Mouse (Mus musculus) stomach, postnatal 0 days (tissue): ENCODE data around the gene Src. TPM values are rescaled to one million over a fixed set of nuclear protein-coding genes. Genes with fewer than 3 reads are reported as not detected.
A peak's percentile ranks its signal among the peaks of the same experiment; 100 is the strongest.

Experiments
- ATAC-seq: fragments of 200-750 bp; cut with Nextera tagmentation; 2 replicates; pipeline ENCODE4 v1.8.0; 2017; ENCODE audit not compliant: low FRiP score, low TSS enrichment
- DNase-seq: peaks from one replicate; pipeline ENCODE4 v3.0.0-alpha.2; 2016; ENCODE audit warnings: low spot score
- H3K27ac ChIP-seq: fragments of 300-500 bp; sonication (generic); replicated peaks from 2 replicates; pipeline ENCODE4 v1.5.1; 2014; ENCODE audit warnings: mild to moderate bottlenecking, control low read depth
- H3K27me3 ChIP-seq: fragments of 300-500 bp; sonication (generic); 2 replicates; pipeline ENCODE4 v1.6.1; 2014; ENCODE audit warnings: low read length; ENCODE audit not compliant: control insufficient read depth, insufficient read depth
- H3K36me3 ChIP-seq: fragments of 300-500 bp; sonication (generic); 2 replicates; pipeline ENCODE4 v1.6.1; 2014; ENCODE audit warnings: low read length, mixed read lengths; ENCODE audit not compliant: control insufficient read depth, insufficient read depth
- H3K4me1 ChIP-seq: fragments of 300-500 bp; sonication (generic); replicated peaks from 2 replicates; pipeline ENCODE4 v1.6.1; 2014; ENCODE audit warnings: antibody characterized with exemption; ENCODE audit not compliant: control insufficient read depth, insufficient read depth
- H3K4me2 ChIP-seq: fragments of 300-500 bp; sonication (generic); replicated peaks from 2 replicates; pipeline ENCODE4 v1.6.1; 2014; ENCODE audit warnings: low read depth, mild to moderate bottlenecking, control low read depth, moderate library complexity
- H3K4me3 ChIP-seq: fragments of 300-500 bp; sonication (generic); 2 replicates; pipeline ENCODE4 v1.5.1; 2014; ENCODE audit warnings: low read depth, low read length, control low read depth
- H3K9ac ChIP-seq: fragments of 300-500 bp; sonication (generic); 2 replicates; pipeline ENCODE4 v1.6.1; 2014; ENCODE audit warnings: mild to moderate bottlenecking, low read length, control low read depth, mixed read lengths
- H3K9me3 ChIP-seq: fragments of 300-500 bp; sonication (generic); 2 replicates; pipeline ENCODE4 v1.6.1; 2016; ENCODE audit warnings: low read length; ENCODE audit not compliant: control insufficient read depth
- CTCF ChIP-seq: IDR thresholded peaks from 2 replicates; pipeline ENCODE4 v1.5.1; 2016; ENCODE audit warnings: antibody characterized with exemption, low read depth, mild to moderate bottlenecking, moderate library complexity
- EP300 ChIP-seq: optimal IDR thresholded peaks from 2 replicates; pipeline ENCODE3; 2016; ENCODE audit warnings: antibody characterized with exemption
- WGBS: fragments of 180-500 bp; shearing (Covaris S2); extraction: QIAGEN DNeasy Blood & Tissue Kit; methylation state at CpG from one replicate; pipeline ENCODE4 v1.1.7; 2014; 5-methylcytosine and 5-hydroxymethylcytosine counted together
- polyA plus RNA-seq: library from polyadenylated mRNA; unstranded; fragments of >200 nt; fragmentation: Nextera tagmentation; extraction: Ambion mirVana; gene quantifications from 2 replicates; pipeline ENCODE4 v1.2.1, GENCODE M21; 2015

Src gene
- polyA plus RNA-seq, 1 experiment from 2014 or later, result 12.0 TPM

DNA sequence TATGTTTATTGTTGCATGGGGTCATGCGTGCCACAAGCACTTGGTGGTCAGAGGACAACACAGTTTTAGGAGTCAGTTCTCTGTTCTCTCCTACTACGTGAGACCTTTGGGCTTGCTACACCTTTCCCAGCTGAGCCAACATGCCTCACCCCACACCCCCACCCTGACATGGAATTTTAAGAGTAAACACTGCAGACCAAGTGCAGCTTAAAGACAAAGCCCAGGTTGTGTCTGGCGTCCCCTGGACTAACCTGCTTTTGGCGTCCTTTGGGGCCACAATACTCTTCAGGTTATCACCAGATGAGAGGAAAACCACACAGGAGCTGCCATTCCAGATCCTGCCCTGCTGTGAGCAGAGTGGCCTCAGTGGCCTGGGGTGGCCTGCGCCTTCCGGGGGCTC is 23.4 kb upstream of the Src start:
- WGBS, result 45% methylated on average over 6 of the region's 6 CpGs
- DNase-seq (peak; percentile 84), ATAC-seq (peak; percentile 80)
- H3K36me3 ChIP-seq, result no peaks in the 10 kb centered on the region; the same call in 1 of the 2 replicates
- H3K9ac ChIP-seq, result peak overlapping the region; percentile 27; the same call in 1 of the 2 replicates
- H3K4me3 ChIP-seq, result no peak overlapping the region
- H3K9me3 ChIP-seq, result no peaks in the 10 kb centered on the region
- peak overlapping the region; percentile 56 for H3K27ac ChIP-seq
- H3K4me1 ChIP-seq, result no peaks in the 10 kb centered on the region
- H3K27me3 ChIP-seq, result no peaks in the 10 kb centered on the region
- TF ChIP-seq EP300 (no peak), CTCF (no peak)
- no peak overlapping the region for H3K4me2 ChIP-seq

DNA sequence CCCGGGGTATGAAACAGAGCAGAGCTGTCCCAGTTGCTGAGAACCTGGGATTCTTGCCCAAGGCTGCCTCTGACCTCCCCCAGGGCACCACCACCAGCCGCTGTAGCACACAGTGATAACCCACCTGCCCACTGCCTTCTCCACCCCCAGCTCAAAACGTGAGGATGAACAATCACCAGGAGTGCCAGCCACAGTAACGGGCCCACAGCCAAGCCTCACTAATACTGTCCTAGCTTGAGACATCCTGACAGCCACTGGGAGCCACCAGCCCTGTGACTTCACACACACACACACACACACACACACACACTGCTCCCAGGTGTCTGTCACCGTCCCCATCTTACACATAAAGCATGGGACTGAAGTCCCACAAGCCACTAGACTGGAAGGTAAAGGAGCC is 22.9 kb upstream of the Src start:
- WGBS, result 41% methylated on average over 5 of the region's 5 CpGs
- ATAC-seq (no peak), DNase-seq (no peak)
- Histone ChIP-seq H3K4me2 (no peak overlapping the region), H3K9me3 (no peaks in the 10 kb centered on the region), H3K4me1 (no peaks in the 10 kb centered on the region), H3K9ac (peak overlapping the region; percentile 27; the same call in 1 of the 2 replicates), H3K27me3 (no peaks in the 10 kb centered on the region), H3K27ac (peak overlapping the region; percentile 56), H3K4me3 (no peak overlapping the region), H3K36me3 (no peaks in the 10 kb centered on the region; the same call in 1 of the 2 replicates)
- TF ChIP-seq EP300 (no peak), CTCF (no peak)

DNA sequence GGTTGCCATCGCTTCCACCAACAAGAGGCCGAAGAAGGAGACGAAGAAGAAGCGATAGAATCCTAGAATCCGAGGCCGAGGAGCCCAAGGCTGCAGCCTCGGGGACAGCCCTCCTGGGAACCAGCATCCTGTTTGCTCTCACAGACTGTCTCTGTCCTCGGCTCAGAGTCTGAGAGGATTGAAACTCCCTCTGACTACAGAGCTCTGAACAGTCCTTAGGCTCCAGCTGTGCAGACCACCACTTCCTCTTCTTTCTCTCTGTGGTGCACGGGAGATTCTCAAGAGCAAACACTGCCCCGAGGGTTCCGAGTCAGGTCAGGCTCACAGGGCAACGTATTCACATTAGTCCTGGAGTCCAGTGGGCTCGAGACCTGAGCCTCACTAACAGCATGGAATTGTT is 22.3 kb upstream of the Src start:
- Histone ChIP-seq H3K4me2 (no peak overlapping the region), H3K27ac (peak overlapping the region; percentile 56; the same call in 1 of the 2 replicates), H3K4me1 (no peaks in the 10 kb centered on the region), H3K4me3 (no peak overlapping the region), H3K27me3 (no peaks in the 10 kb centered on the region), H3K36me3 (no peaks in the 10 kb centered on the region; the same call in 1 of the 2 replicates), H3K9me3 (no peaks in the 10 kb centered on the region), H3K9ac (no peak overlapping the region)
- WGBS, result 59% methylated on average over 13 of the region's 13 CpGs
- DNase-seq (no peak), ATAC-seq (no peak)
- TF ChIP-seq CTCF, result no peak
- no peak for TF ChIP-seq EP300

DNA sequence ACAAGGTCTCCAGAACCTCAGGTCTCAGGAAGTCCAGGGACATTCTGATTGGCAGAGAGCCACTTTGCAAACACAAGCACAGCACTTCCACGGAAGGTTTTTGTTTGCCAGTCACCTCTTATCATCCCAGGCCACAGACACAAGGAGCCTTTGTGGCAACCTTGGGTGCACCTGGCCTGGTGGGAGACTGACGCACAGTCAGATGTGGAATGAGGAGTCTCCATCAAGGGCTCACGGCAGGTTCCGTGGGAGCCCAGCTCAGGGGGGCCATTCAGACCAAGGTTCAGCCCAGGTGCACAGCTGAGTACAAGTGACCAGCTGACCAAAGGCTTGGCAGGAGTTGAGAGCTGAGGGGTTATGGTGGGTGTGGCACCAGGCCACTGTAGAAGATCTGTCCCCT is 20.9 kb upstream of the Src start:
- TF ChIP-seq EP300 (no peak), CTCF (no peak)
- ATAC-seq (peak; percentile 66), DNase-seq (peak; percentile 65)

DNA sequence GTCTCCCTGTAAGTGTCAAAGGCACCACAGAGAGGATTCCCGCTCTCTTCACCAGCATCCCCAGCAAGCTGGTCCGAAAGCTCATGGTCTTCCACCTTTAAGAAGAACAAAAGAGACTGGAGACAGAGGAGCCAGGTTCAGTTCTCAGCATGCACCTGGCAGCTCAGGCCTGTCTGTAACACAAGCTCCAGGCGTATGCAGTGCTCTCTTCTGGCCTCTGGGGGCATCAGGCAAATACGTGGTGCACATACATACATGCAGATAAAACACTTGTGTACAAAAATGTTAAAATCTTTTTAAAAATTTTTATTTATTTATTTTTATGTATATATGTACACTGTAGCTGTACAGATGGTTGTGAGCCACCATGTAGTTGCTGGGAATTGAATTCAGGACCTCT is 19.7 kb upstream of the Src start:
- TF ChIP-seq EP300 (no peak), CTCF (peak; percentile 48)
- no peak overlapping the region for H3K27ac ChIP-seq
- ATAC-seq (no peak), DNase-seq (no peak)
- no peak overlapping the region for H3K4me3 ChIP-seq
- no peaks in the 10 kb centered on the region; the same call in 1 of the 2 replicates for H3K36me3 ChIP-seq
- no peaks in the 10 kb centered on the region for H3K4me1 ChIP-seq
- H3K9me3 ChIP-seq, result no peaks in the 10 kb centered on the region
- H3K9ac ChIP-seq, result no peak overlapping the region
- WGBS, result 97% methylated on average over 4 of the region's 4 CpGs
- H3K27me3 ChIP-seq, result no peaks in the 10 kb centered on the region
- H3K4me2 ChIP-seq, result no peak overlapping the region

More for the DNA sequence above, 20.9 kb upstream of the Src start:
- Histone ChIP-seq H3K9me3 (no peaks in the 10 kb centered on the region), H3K9ac (no peak overlapping the region), H3K27ac (peak overlapping the region; percentile 69), H3K4me2 (no peak overlapping the region), H3K36me3 (no peaks in the 10 kb centered on the region; the same call in 1 of the 2 replicates), H3K4me3 (no peak overlapping the region), H3K27me3 (no peaks in the 10 kb centered on the region), H3K4me1 (no peaks in the 10 kb centered on the region)
- 70% methylated on average over 4 of the region's 4 CpGs for WGBS

DNA sequence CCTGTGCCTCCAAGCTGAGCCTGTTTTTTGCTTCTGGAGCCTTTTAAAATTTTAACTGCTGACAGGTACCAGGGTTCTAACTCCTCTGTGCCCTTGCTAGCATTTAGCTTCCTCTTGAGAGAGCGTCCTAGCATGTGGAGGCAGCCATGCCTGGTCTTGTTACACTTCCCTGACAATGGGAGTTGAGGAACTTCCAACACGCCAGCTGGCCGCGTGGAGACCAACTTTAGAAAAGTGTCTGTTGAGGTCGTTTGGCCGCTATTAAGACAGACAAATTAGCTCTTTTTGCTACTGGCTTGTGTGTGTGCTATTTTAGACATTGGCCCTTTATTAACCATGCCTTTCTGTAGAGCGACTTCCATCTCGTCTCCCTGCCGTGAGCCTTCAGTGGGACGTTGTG is 18.4 kb upstream of the Src start:
- Histone ChIP-seq H3K36me3 (no peaks in the 10 kb centered on the region; the same call in 1 of the 2 replicates), H3K9ac (no peak overlapping the region), H3K4me3 (no peak overlapping the region), H3K27me3 (no peaks in the 10 kb centered on the region), H3K4me2 (no peak overlapping the region), H3K27ac (0 out of 2 replicates have a peak overlapping the region, but pooled peaks have one; percentile 13), H3K4me1 (no peaks in the 10 kb centered on the region), H3K9me3 (no peaks in the 10 kb centered on the region)
- ATAC-seq, result no peak
- DNase-seq, result no peak
- no peak for TF ChIP-seq CTCF
- TF ChIP-seq EP300, result no peak
- 66% methylated on average over 10 of the region's 10 CpGs for WGBS
